In the genomic region with DNA sequence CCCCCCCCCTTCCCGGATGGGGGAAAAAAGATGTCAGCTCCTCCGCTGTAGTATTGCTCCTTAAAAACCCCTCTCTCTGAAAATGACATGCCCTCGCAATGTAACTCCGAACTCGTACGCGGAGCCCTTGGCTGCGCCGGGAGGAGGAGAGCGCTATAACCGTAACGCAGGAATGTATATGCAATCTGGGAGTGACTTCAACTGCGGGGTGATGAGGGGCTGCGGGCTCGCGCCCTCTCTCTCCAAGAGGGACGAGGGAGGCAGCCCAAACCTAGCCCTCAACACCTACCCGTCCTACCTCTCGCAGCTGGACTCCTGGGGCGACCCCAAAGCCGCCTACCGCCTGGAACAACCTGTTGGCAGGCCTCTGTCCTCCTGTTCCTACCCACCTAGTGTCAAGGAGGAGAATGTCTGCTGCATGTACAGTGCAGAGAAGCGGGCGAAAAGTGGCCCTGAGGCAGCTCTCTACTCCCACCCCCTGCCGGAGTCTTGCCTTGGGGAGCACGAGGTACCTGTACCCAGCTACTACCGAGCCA, we compare ENCODE assay signal across 9 mouse cellular contexts. TPM values are rescaled to one million over a fixed set of nuclear protein-coding genes. Genes with fewer than 3 reads are reported as not detected.
DNase-seq lines count a peak whose midpoint lies in the region; ATAC-seq and TF ChIP-seq lines count a peak whose summit lies in the region.
"Had no signal": no experiment of that assay in that cellular context is flagged by ENCODE, and none has a peak within 500 bp of the region (broad histone marks: within the 10 kb centered on the region; RNA-seq: fewer than 3 reads in every experiment).

A gene (plus strand): TSS at position 21 of the 536 bp plus-strand sequence.

- H3K9me3 ChIP-seq in hindbrain, embryonic 10.5 days, result no peaks in the 10 kb centered on the region
- H3K9me3 ChIP-seq in hindbrain, postnatal 0 days (ENCODE audit: low read length), result no peaks in the 10 kb centered on the region
- no peaks in the 10 kb centered on the region for H3K9me3 ChIP-seq in G1E (replicated peaks)
- H3K9me3 ChIP-seq in limb, embryonic 13.5 days, result no peaks in the 10 kb centered on the region

- H3K9ac ChIP-seq in hindbrain, postnatal 0 days (replicated peaks; ENCODE audit: low read length), result no peak within 1 kb of the TSS
- H3K9ac ChIP-seq in limb, embryonic 13.5 days, result peak within 1 kb of the TSS; percentile 69

- H3K4me1 ChIP-seq in hindbrain, embryonic 10.5 days (replicated peaks), result no peaks in the 10 kb centered on the region; the same call in 1 of the 2 replicates
- no peaks in the 10 kb centered on the region for H3K4me1 ChIP-seq in hindbrain, postnatal 0 days (ENCODE audit: insufficient read depth, low read length)
- H3K4me1 ChIP-seq in G1E (ENCODE audit: insufficient read depth, low read depth, low read length), result peaks cover 45% of the 10 kb centered on the region
- H3K4me1 ChIP-seq in limb, embryonic 13.5 days, result peaks cover 12% of the 10 kb centered on the region

- WGBS in hindbrain, embryonic 10.5 days, result 4% methylated on average over 27 of the region's 27 CpGs
- WGBS in hindbrain, postnatal 0 days, result 3% methylated on average over 27 of the region's 27 CpGs
- under 1% methylated on average over 27 of the region's 27 CpGs for WGBS in limb, embryonic 13.5 days

- no peak for DNase-seq in hindbrain, embryonic 10.5 days (ENCODE audit: low spot score)
- no peak for DNase-seq in hindbrain, postnatal 0 days (ENCODE audit: low spot score)
- DNase-seq in G1E (ENCODE audit: low spot score), result no peak
- DNase-seq in gastrocnemius, adult 2 months, result peak; percentile 69
- DNase-seq in cerebellum, adult 9-11 months, result no peak
- no peak for DNase-seq in spleen, postnatal 4 days (ENCODE audit: low spot score in 2 of 2)
- DNase-seq in adrenal gland, postnatal 25 days, result no peak
- DNase-seq: cerebellum, adult 2 months had no signal

- H3K4me2 ChIP-seq in hindbrain, postnatal 0 days (ENCODE audit: low read depth, low read length), result no peak within 1 kb of the TSS
- H3K4me2 ChIP-seq in limb, embryonic 13.5 days (replicated peaks), result peak within 1 kb of the TSS; percentile 58

- no peak for ATAC-seq in hindbrain, postnatal 0 days
- ATAC-seq in G1E (ENCODE audit: extremely low read depth, insufficient number of reproducible peaks, low FRiP score, poor library complexity, severe bottlenecking), result no peak
- ATAC-seq in limb, embryonic 13.5 days (ENCODE audit: low FRiP score, low read depth), result peak; percentile 51

- peaks cover 100% of the 10 kb centered on the region for H3K27me3 ChIP-seq in hindbrain, embryonic 10.5 days (ENCODE audit: insufficient read depth, poor library complexity, severe bottlenecking)
- H3K27me3 ChIP-seq in hindbrain, postnatal 0 days (ENCODE audit: insufficient read depth, low read length), result peaks cover 96% of the 10 kb centered on the region
- peaks cover 90% of the 10 kb centered on the region for H3K27me3 ChIP-seq in G1E (ENCODE audit: insufficient read depth, low read length)
- H3K27me3 ChIP-seq in limb, embryonic 13.5 days, result peaks cover 93% of the 10 kb centered on the region

- H3K27ac ChIP-seq in hindbrain, embryonic 10.5 days, result no peak within 1 kb of the TSS
- no peak within 1 kb of the TSS for H3K27ac ChIP-seq in hindbrain, postnatal 0 days
- H3K27ac ChIP-seq in gastrocnemius, adult 2 months, result peak within 1 kb of the TSS; percentile 99
- peak within 1 kb of the TSS; percentile 75; the same call in 1 of the 2 replicates for H3K27ac ChIP-seq in limb, embryonic 13.5 days

- no peaks in the 10 kb centered on the region for H3K36me3 ChIP-seq in hindbrain, embryonic 10.5 days
- H3K36me3 ChIP-seq in hindbrain, postnatal 0 days (ENCODE audit: insufficient read depth, low read length), result no peaks in the 10 kb centered on the region
- H3K36me3 ChIP-seq in G1E (replicated peaks), result no peaks in the 10 kb centered on the region
- no peaks in the 10 kb centered on the region for H3K36me3 ChIP-seq in limb, embryonic 13.5 days

- no peak for TF ChIP-seq CTCF in hindbrain, postnatal 0 days (IDR thresholded peaks at IDR 0.05; ENCODE audit: low read depth)
- no peak for TF ChIP-seq CTCF in G1E (IDR thresholded peaks at IDR 0.05; ENCODE audit: low read depth, low read length)
- peak; percentile 11; the same call in 1 of the 2 replicates for TF ChIP-seq CTCF in gastrocnemius, adult 2 months (IDR thresholded peaks at IDR 0.05)

- intact Hi-C loops in gastrocnemius, adult 2 months (cut with DNase I), result loop anchor here (1.0 to 5.0 kb wide), 3 partner anchors 14 to 340 kb away; no protein-coding TSS in a partner anchor

- H3K4me3 ChIP-seq in hindbrain, embryonic 10.5 days, result peak within 1 kb of the TSS; percentile 31
- H3K4me3 ChIP-seq in hindbrain, postnatal 0 days (ENCODE audit: low read length), result no peak within 1 kb of the TSS
- peak within 1 kb of the TSS; percentile 65; the same call in 1 of the 2 replicates for H3K4me3 ChIP-seq in G1E (ENCODE audit: low read depth, low read length)
- peak within 1 kb of the TSS; percentile 93 for H3K4me3 ChIP-seq in gastrocnemius, adult 2 months
- H3K4me3 ChIP-seq in limb, embryonic 13.5 days, result peak within 1 kb of the TSS; percentile 37

RNA-seq across cellular contexts. Expression of the gene that starts here (rescaled TPM):
- not detected in 2 replicates for polyA plus RNA-seq in hindbrain, embryonic 10.5 days (2016; fragmentation: Nextera tagmentation; extraction: Ambion mirVana)
- total RNA-seq in hindbrain, postnatal 0 days (2014; rRNA removed), result not detected in 2 replicates
- polyA plus RNA-seq in hindbrain, postnatal 0 days (2015; fragmentation: Nextera tagmentation; extraction: Ambion mirVana), result not detected in 2 replicates
- total RNA-seq in G1E (2014; fragmentation: Nextera tagmentation), result 0.60 TPM in 1 of 2 replicates, not detected in the other
- total RNA-seq in G1E (2017), result 0.12 and 0.16 TPM in 2 replicates
- 0.08 and 0.16 TPM in 2 replicates for polyA plus RNA-seq in G1E (2012)
- 10 to 100 TPM; 72.4 to 84.8 TPM for total RNA-seq in gastrocnemius, adult 2 months (2021)
- polyA plus RNA-seq in limb, embryonic 13.5 days (2015; fragmentation: Nextera tagmentation; extraction: Ambion mirVana), result 11.0 and 11.3 TPM in 2 replicates
- total RNA-seq in adrenal gland, postnatal 25 days (2021), result 0.36 and 0.48 TPM in 2 replicates
- polyA plus RNA-seq: cerebellum, adult 2 months had no signal

Comparison
In these comparisons a context has a peak if more than half of its experiments do, and no peak if none do; other contexts are left out.
1. RNA of the gene that starts here (total RNA-seq): 72.4 to 84.8 TPM in gastrocnemius, adult 2 months; 0.12 to 0.60 TPM in G1E, 0.36 to 0.48 TPM in adrenal gland, postnatal 25 days and not detected in hindbrain, postnatal 0 days; every median in the first group is over 10 times any median in the second.
2. RNA of the gene that starts here (polyA plus RNA-seq): 11.0 to 11.3 TPM in limb, embryonic 13.5 days; 0.08 to 0.16 TPM in G1E, not detected in hindbrain, embryonic 10.5 days and not detected in hindbrain, postnatal 0 days; every median in the first group is over 10 times any median in the second.
3. H3K27ac ChIP-seq: peak in gastrocnemius, adult 2 months (single experiment) and limb, embryonic 13.5 days (single experiment); none in hindbrain, embryonic 10.5 days (single experiment) and hindbrain, postnatal 0 days (single experiment).